ENCODE assay signal across 30 mouse cellular contexts in the genomic region with DNA sequence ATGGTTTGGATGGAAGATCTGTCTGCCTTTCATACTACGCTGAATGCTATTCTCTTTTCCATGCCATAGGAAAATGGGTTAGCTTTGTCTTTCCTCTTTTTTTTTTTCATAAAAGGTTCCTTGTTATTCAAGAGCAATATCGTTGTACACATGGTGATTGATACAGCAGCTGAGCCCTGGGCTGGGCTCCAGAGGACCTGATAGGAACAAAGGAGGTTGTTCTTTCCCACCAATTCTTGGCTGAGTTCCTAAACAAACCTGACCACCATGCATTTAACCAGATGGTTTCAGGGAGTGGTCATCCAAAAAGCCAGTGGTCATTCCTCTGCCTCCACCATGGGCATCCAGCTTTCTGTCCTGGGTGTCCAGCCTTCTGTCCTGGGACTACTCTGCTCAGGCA. TPM values are rescaled to one million over a fixed set of nuclear protein-coding genes. Genes with fewer than 3 reads are reported as not detected.
DNase-seq lines count a peak whose midpoint lies in the region; ATAC-seq and TF ChIP-seq lines count a peak whose summit lies in the region.
"Had no signal": no experiment of that assay in that cellular context is flagged by ENCODE, and none has a peak within 500 bp of the region (broad histone marks: within the 10 kb centered on the region; RNA-seq: fewer than 3 reads in every experiment).

No protein-coding gene starts in this region.

- peak; percentile 14 for DNase-seq in limb, embryonic 14.5 days (ENCODE audit: low spot score)
- DNase-seq in limb, embryonic 10.5 days (ENCODE audit: low spot score): no peak
- DNase-seq in gastrocnemius, postnatal 14 days: peak; percentile 13
- DNase-seq in skeletal muscle tissue, adult 2 months (ENCODE audit: low read depth, low spot score): peak; percentile 29
- DNase-seq in retina, postnatal 1 day: no peak
- no peak for DNase-seq in adrenal gland, adult 2 months
- DNase-seq: adrenal gland, postnatal 25 days; cerebellum, adult 18-20 months; cerebellum, postnatal 25 days; kidney, adult 2 months; kidney, postnatal 36 days; liver, postnatal 0 days; midbrain, embryonic 14.5 days; right cerebral cortex, postnatal 14 days; thymus, adult 18-20 months; thymus, postnatal 4 days had no signal

- no peaks in the 10 kb centered on the region for H3K27me3 ChIP-seq in limb, embryonic 14.5 days (ENCODE audit: control insufficient read depth, insufficient read depth, low read length)
- H3K27me3 ChIP-seq in limb, embryonic 10.5 days (ENCODE audit: low read depth, poor library complexity, severe bottlenecking): no peaks in the 10 kb centered on the region
- H3K27me3 ChIP-seq: forebrain, embryonic 12.5 days; heart, embryonic 15.5 days; megakaryocyte, embryonic 14.5 days had no signal

- H3K27ac ChIP-seq in limb, embryonic 14.5 days (replicated peaks; ENCODE audit: low read depth, low read length): no peak overlapping the region
- H3K27ac ChIP-seq in limb, embryonic 10.5 days: no peak overlapping the region
- H3K27ac ChIP-seq: forebrain, embryonic 12.5 days; heart, embryonic 15.5 days had no signal

- no peaks in the 10 kb centered on the region for H3K4me1 ChIP-seq in limb, embryonic 14.5 days (ENCODE audit: control insufficient read depth, insufficient read depth, low read length)
- no peaks in the 10 kb centered on the region for H3K4me1 ChIP-seq in limb, embryonic 10.5 days
- H3K4me1 ChIP-seq: forebrain, embryonic 12.5 days; heart, embryonic 15.5 days had no signal

- H3K9me3 ChIP-seq in limb, embryonic 14.5 days (ENCODE audit: control insufficient read depth, low read length): no peaks in the 10 kb centered on the region
- no peaks in the 10 kb centered on the region for H3K9me3 ChIP-seq in limb, embryonic 10.5 days (replicated peaks)
- H3K9me3 ChIP-seq: forebrain, embryonic 12.5 days; heart, embryonic 15.5 days; megakaryocyte, embryonic 14.5 days had no signal

- ATAC-seq in limb, embryonic 14.5 days (ENCODE audit: low FRiP score, low read depth): no peak
- no peak for ATAC-seq in erythroblast, adult 5-6 weeks (replicated peaks; ENCODE audit: low FRiP score, poor library complexity, severe bottlenecking)
- ATAC-seq: activated CD4-positive, CD25-positive, alpha-beta regulatory T cell, adult 4 months; hindbrain, embryonic 16.5 days; liver, postnatal 0 days; Patski had no signal

- intact Hi-C loops in gastrocnemius, postnatal 14 days (cut with DNase I; ENCODE audit: low total_unique reads): no loop called here

- H3K4me3 ChIP-seq in limb, embryonic 14.5 days (replicated peaks; ENCODE audit: low read length): no peak overlapping the region
- no peak overlapping the region for H3K4me3 ChIP-seq in limb, embryonic 10.5 days
- H3K4me3 ChIP-seq: forebrain, embryonic 12.5 days; heart, embryonic 15.5 days; megakaryocyte, embryonic 14.5 days had no signal

- 71% methylated on average over 2 of the region's 2 CpGs for WGBS in limb, embryonic 14.5 days
- WGBS in limb, embryonic 10.5 days: 98% methylated on average over 2 of the region's 2 CpGs

- no peak overlapping the region for H3K4me2 ChIP-seq in limb, embryonic 14.5 days (replicated peaks; ENCODE audit: low read depth, low read length, severe bottlenecking)
- H3K4me2 ChIP-seq: forebrain, embryonic 12.5 days; heart, embryonic 15.5 days had no signal

- no peak overlapping the region for H3K9ac ChIP-seq in limb, embryonic 14.5 days (ENCODE audit: low read depth, low read length, severe bottlenecking)
- H3K9ac ChIP-seq: forebrain, embryonic 12.5 days; heart, embryonic 15.5 days; liver, postnatal 0 days had no signal

- no peaks in the 10 kb centered on the region for H3K36me3 ChIP-seq in limb, embryonic 14.5 days (ENCODE audit: control insufficient read depth, insufficient read depth, low read length)
- no peaks in the 10 kb centered on the region for H3K36me3 ChIP-seq in limb, embryonic 10.5 days
- H3K36me3 ChIP-seq: forebrain, embryonic 12.5 days; heart, embryonic 15.5 days had no signal

- TF ChIP-seq POLR2A in limb, embryonic 14.5 days (IDR thresholded peaks at IDR 0.05; ENCODE audit: borderline replicate concordance, extremely low read depth, insufficient read depth, insufficient read length): no peak

RNA-seq across cellular contexts. Expression of a gene that starts 0.6 kb away (rescaled TPM):
- polyA plus RNA-seq in limb, embryonic 14.5 days (2012; rRNA removed): 0.05 TPM in 1 of 2 replicates, not detected in the other
- polyA plus RNA-seq in limb, embryonic 14.5 days (2014; fragmentation: Nextera tagmentation; extraction: Ambion mirVana): not detected in 2 replicates
- polyA plus RNA-seq in limb, embryonic 10.5 days (2016; fragmentation: Nextera tagmentation; extraction: Ambion mirVana): not detected in 2 replicates
- not detected for total RNA-seq in gastrocnemius, postnatal 14 days (2021)
- not detected in 2 replicates for total RNA-seq in erythroblast, adult 5-6 weeks (2015; ENCODE audit: low replicate concordance)
- total RNA-seq in erythroblast, adult 5-6 weeks (2017; ENCODE audit: low replicate concordance): not detected in 2 replicates
- total RNA-seq in adrenal gland, adult 2 months (2021): not detected
- polyA plus RNA-seq in adrenal gland, adult 2 months (2012; rRNA removed): not detected in 2 replicates
- total RNA-seq: adrenal gland, postnatal 25 days; hematopoietic stem cell, adult 5-6 weeks; left cerebral cortex, adult 18-20 months; left cerebral cortex, postnatal 36 days; liver, adult 2 months had no signal
- polyA plus RNA-seq: activated CD4-positive, CD25-positive, alpha-beta regulatory T cell, adult 4 months; C2C12; forebrain, embryonic 12.5 days; gonadal fat pad, adult 2 months; heart, embryonic 15.5 days; hindbrain, embryonic 16.5 days; kidney, adult 2 months; liver, adult 2 months; liver, postnatal 0 days; midbrain, embryonic 14.5 days; neural tube, embryonic 14.5 days; Patski had no signal

RNA-seq across cellular contexts. Expression of a gene that starts 24.2 kb away (rescaled TPM):
- not detected in 2 replicates for polyA plus RNA-seq in limb, embryonic 14.5 days (2012; rRNA removed)
- polyA plus RNA-seq in limb, embryonic 14.5 days (2014; fragmentation: Nextera tagmentation; extraction: Ambion mirVana): not detected in 2 replicates
- polyA plus RNA-seq in limb, embryonic 10.5 days (2016; fragmentation: Nextera tagmentation; extraction: Ambion mirVana): not detected in 2 replicates
- total RNA-seq in gastrocnemius, postnatal 14 days (2021): not detected
- total RNA-seq in erythroblast, adult 5-6 weeks (2015; ENCODE audit: low replicate concordance): not detected in 2 replicates
- 1.5 TPM in 1 of 2 replicates, not detected in the other for total RNA-seq in erythroblast, adult 5-6 weeks (2017; ENCODE audit: low replicate concordance)
- not detected for total RNA-seq in adrenal gland, adult 2 months (2021)
- not detected in 2 replicates for polyA plus RNA-seq in adrenal gland, adult 2 months (2012; rRNA removed)
- total RNA-seq: adrenal gland, postnatal 25 days; hematopoietic stem cell, adult 5-6 weeks; left cerebral cortex, adult 18-20 months; liver, adult 2 months had no signal
- polyA plus RNA-seq: C2C12; forebrain, embryonic 12.5 days; gonadal fat pad, adult 2 months; heart, embryonic 15.5 days; hindbrain, embryonic 16.5 days; kidney, adult 2 months; liver, adult 2 months; liver, postnatal 0 days; midbrain, embryonic 14.5 days; neural tube, embryonic 14.5 days; Patski had no signal

RNA-seq across cellular contexts. Expression of a gene that starts 42.8 kb away (rescaled TPM):
- 0.08 and 0.27 TPM in 2 replicates for polyA plus RNA-seq in limb, embryonic 14.5 days (2012; rRNA removed)
- 0.57 TPM in 1 of 2 replicates, not detected in the other for polyA plus RNA-seq in limb, embryonic 14.5 days (2014; fragmentation: Nextera tagmentation; extraction: Ambion mirVana)
- polyA plus RNA-seq in limb, embryonic 10.5 days (2016; fragmentation: Nextera tagmentation; extraction: Ambion mirVana): not detected in 2 replicates
- total RNA-seq in gastrocnemius, postnatal 14 days (2021): not detected
- not detected in 2 replicates for total RNA-seq in erythroblast, adult 5-6 weeks (2015; ENCODE audit: low replicate concordance)
- total RNA-seq in erythroblast, adult 5-6 weeks (2017; ENCODE audit: low replicate concordance): not detected in 2 replicates
- 10 to 100 TPM in 1 of 2 experiments, 1 to 10 TPM in 1; 1.1 to 75.2 TPM for total RNA-seq in adrenal gland, adult 2 months (2021)
- 15.4 and 35.0 TPM in 2 replicates for polyA plus RNA-seq in adrenal gland, adult 2 months (2012; rRNA removed)
- total RNA-seq: hematopoietic stem cell, adult 5-6 weeks; left cerebral cortex, adult 18-20 months; left cerebral cortex, postnatal 36 days; liver, adult 2 months had no signal
- polyA plus RNA-seq: activated CD4-positive, CD25-positive, alpha-beta regulatory T cell, adult 4 months; C2C12; forebrain, embryonic 12.5 days; heart, embryonic 15.5 days; hindbrain, embryonic 16.5 days; kidney, adult 2 months; liver, adult 2 months; liver, postnatal 0 days; midbrain, embryonic 14.5 days; neural tube, embryonic 14.5 days; Patski had no signal

Comparison
In these comparisons a context has a peak if more than half of its experiments do, and no peak if none do; other contexts are left out.
1. DNase-seq: peak in limb, embryonic 14.5 days (single experiment), gastrocnemius, postnatal 14 days (single experiment) and skeletal muscle tissue, adult 2 months (single experiment); none in limb, embryonic 10.5 days (single experiment), retina, postnatal 1 day (single experiment) and adrenal gland, adult 2 months (single experiment).